Comparison of ENCODE assay signal across 8 mouse cellular contexts in the genomic region with DNA sequence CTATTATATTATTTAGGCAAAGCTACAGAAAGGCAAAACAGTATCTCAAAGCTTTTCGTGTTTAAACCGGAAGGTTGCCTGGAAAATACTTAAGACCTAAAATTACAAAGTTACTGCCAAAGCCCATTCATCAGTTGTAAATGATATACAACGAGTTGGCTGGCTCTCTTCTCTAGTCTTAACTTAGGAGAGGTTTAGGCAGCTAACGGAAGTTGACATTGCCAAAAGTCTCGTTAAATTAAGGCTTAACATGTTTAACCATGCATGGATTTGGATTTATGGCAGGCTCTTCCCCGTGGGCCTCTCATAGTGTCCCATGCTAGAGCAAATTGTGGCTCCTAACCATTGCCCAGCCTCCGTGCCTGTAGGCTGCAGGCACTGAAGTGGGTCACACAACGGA. TPM values are rescaled to one million over a fixed set of nuclear protein-coding genes. Genes with fewer than 3 reads are reported as not detected.
DNase-seq lines count a peak whose midpoint lies in the region; ATAC-seq and TF ChIP-seq lines count a peak whose summit lies in the region.

No protein-coding gene starts in this region.

- peak; percentile 11 for DNase-seq in lung, postnatal 0 days (ENCODE audit: low spot score)
- DNase-seq in lung, postnatal 36 days, result no peak
- no peak for DNase-seq in forebrain, embryonic 10.5 days (ENCODE audit: extremely low spot score, low spot score)
- no peak for DNase-seq in spleen, adult 12 weeks (ENCODE audit: low spot score)
- no peak for DNase-seq in thymus, adult 18-20 months
- no peak for DNase-seq in left cerebral cortex, postnatal 14 days (ENCODE audit: low spot score in 2 of 2)

- H3K9me3 ChIP-seq in lung, postnatal 0 days (ENCODE audit: low read length), result no peaks in the 10 kb centered on the region
- H3K9me3 ChIP-seq in forebrain, embryonic 10.5 days, result no peaks in the 10 kb centered on the region
- no peaks in the 10 kb centered on the region for H3K9me3 ChIP-seq in limb, embryonic 13.5 days

- no peak for TF ChIP-seq CTCF in lung, postnatal 0 days (IDR thresholded peaks at IDR 0.05)
- TF ChIP-seq CTCF in small intestine, adult 2 months (IDR thresholded peaks at IDR 0.05; ENCODE audit: extremely low read depth, insufficient read length, insufficient replicate concordance, low read depth, low read length), result no peak

- H3K36me3 ChIP-seq in lung, postnatal 0 days (ENCODE audit: insufficient read depth, low read length), result peaks cover 10% of the 10 kb centered on the region; the same call in 1 of the 2 replicates
- H3K36me3 ChIP-seq in forebrain, embryonic 10.5 days (replicated peaks), result peaks cover 41% of the 10 kb centered on the region
- H3K36me3 ChIP-seq in limb, embryonic 13.5 days, result peaks cover 39% of the 10 kb centered on the region
- H3K36me3 ChIP-seq in small intestine, adult 2 months (ENCODE audit: control insufficient read depth, insufficient read depth, low read length), result peaks cover 24% of the 10 kb centered on the region

- TF ChIP-seq EP300 in lung, postnatal 0 days (IDR thresholded peaks at IDR 0.05), result no peak

- no peak for ATAC-seq in lung, postnatal 0 days
- ATAC-seq in limb, embryonic 13.5 days (ENCODE audit: low FRiP score, low read depth), result no peak

- H3K4me1 ChIP-seq in lung, postnatal 0 days (ENCODE audit: insufficient read depth, low read depth, low read length), result peaks cover 4% of the 10 kb centered on the region; the same call in 1 of the 2 replicates
- peaks cover 24% of the 10 kb centered on the region for H3K4me1 ChIP-seq in forebrain, embryonic 10.5 days
- peaks cover 13% of the 10 kb centered on the region for H3K4me1 ChIP-seq in limb, embryonic 13.5 days
- H3K4me1 ChIP-seq in small intestine, adult 2 months (ENCODE audit: control insufficient read depth, insufficient read depth, insufficient read length, low read length), result peaks cover 7% of the 10 kb centered on the region

- intact Hi-C loops in left cerebral cortex, postnatal 14 days (cut with DNase I), result loop anchor here (10.0 kb wide), 1 partner anchor 711 kb away; no protein-coding TSS in a partner anchor

- H3K9ac ChIP-seq in lung, postnatal 0 days (replicated peaks; ENCODE audit: low read depth), result peak overlapping the region; percentile 71; the same call in 1 of the 2 replicates
- H3K9ac ChIP-seq in limb, embryonic 13.5 days, result peak overlapping the region; percentile 93

- peak overlapping the region; percentile 76; the same call in 1 of the 2 replicates for H3K27ac ChIP-seq in lung, postnatal 0 days (ENCODE audit: low read length)
- H3K27ac ChIP-seq in forebrain, embryonic 10.5 days, result peak overlapping the region; percentile 99
- H3K27ac ChIP-seq in limb, embryonic 13.5 days, result no peak overlapping the region
- H3K27ac ChIP-seq in small intestine, adult 2 months (ENCODE audit: insufficient read depth, low read depth, low read length), result no peak overlapping the region

- no peak for TF ChIP-seq POLR2A in small intestine, adult 2 months (IDR thresholded peaks at IDR 0.05; ENCODE audit: low read depth, low read length)

- WGBS in lung, postnatal 0 days, result 4% methylated on average over 8 of the region's 8 CpGs
- WGBS in forebrain, embryonic 10.5 days, result 9% methylated on average over 8 of the region's 8 CpGs
- 2% methylated on average over 8 of the region's 8 CpGs for WGBS in limb, embryonic 13.5 days
- 9% methylated on average over 8 of the region's 8 CpGs for WGBS in small intestine, adult 2 months

- peak overlapping the region; percentile 69 for H3K4me3 ChIP-seq in lung, postnatal 0 days (ENCODE audit: low read depth, low read length)
- H3K4me3 ChIP-seq in forebrain, embryonic 10.5 days, result peak overlapping the region; percentile 96
- peak overlapping the region; percentile 91 for H3K4me3 ChIP-seq in limb, embryonic 13.5 days
- H3K4me3 ChIP-seq in small intestine, adult 2 months (ENCODE audit: low read depth, low read length), result peak overlapping the region; percentile 56

- no peaks in the 10 kb centered on the region for H3K27me3 ChIP-seq in lung, postnatal 0 days (replicated peaks; ENCODE audit: insufficient read depth, low read length)
- no peaks in the 10 kb centered on the region for H3K27me3 ChIP-seq in forebrain, embryonic 10.5 days (ENCODE audit: poor library complexity, severe bottlenecking)
- no peaks in the 10 kb centered on the region for H3K27me3 ChIP-seq in limb, embryonic 13.5 days
- no peaks in the 10 kb centered on the region for H3K27me3 ChIP-seq in small intestine, adult 2 months (ENCODE audit: control insufficient read depth, insufficient read depth, low read length)

- H3K4me2 ChIP-seq in lung, postnatal 0 days (replicated peaks; ENCODE audit: low read depth, low read length), result peak overlapping the region; percentile 93
- H3K4me2 ChIP-seq in limb, embryonic 13.5 days (replicated peaks), result peak overlapping the region; percentile 81

RNA-seq across cellular contexts. Expression of gene Odc1, which starts 1.3 kb away (rescaled TPM):
- 42.0 and 43.6 TPM in 2 replicates for polyA plus RNA-seq in lung, postnatal 0 days (2015; fragmentation: Nextera tagmentation; extraction: Ambion mirVana)
- polyA plus RNA-seq in forebrain, embryonic 10.5 days (2016; fragmentation: Nextera tagmentation; extraction: Ambion mirVana), result 344 and 385 TPM in 2 replicates
- polyA plus RNA-seq in limb, embryonic 13.5 days (2015; fragmentation: Nextera tagmentation; extraction: Ambion mirVana), result 185 and 191 TPM in 2 replicates
- polyA plus RNA-seq in small intestine, adult 2 months (2012; rRNA removed), result 35.0 and 113 TPM in 2 replicates
- total RNA-seq in left cerebral cortex, postnatal 14 days (2021), result 10 to 100 TPM; 51.0 to 56.8 TPM

Comparison
In these comparisons a context has a peak if more than half of its experiments do, and no peak if none do; other contexts are left out.
1. H3K27ac ChIP-seq: peak in lung, postnatal 0 days (single experiment) and forebrain, embryonic 10.5 days (single experiment); none in limb, embryonic 13.5 days (single experiment) and small intestine, adult 2 months (single experiment).
2. Peak in every context shown above with its lines, with median percentiles within 50 percentile points of each other: H3K4me3 ChIP-seq.